In genomic region chr1:103645285-103645684, GRCm38 (mm10) we compare ENCODE assay signal across 16 mouse cellular contexts.
"Had no signal": no experiment of that assay in that cellular context is flagged by ENCODE, and none has a peak within 500 bp of the region (broad histone marks: within the 10 kb centered on the region; RNA-seq: fewer than 3 reads in every experiment).

No protein-coding gene starts in this region.

- H3K9ac ChIP-seq: neural tube, embryonic 13.5 days; neural tube, embryonic 15.5 days; stomach, embryonic 15.5 days had no signal

- DNase-seq: retina, postnatal 1 day; right cerebral cortex, adult 18-20 months; right cerebral cortex, postnatal 14 days; right cerebral cortex, postnatal 25 days; right cerebral cortex, postnatal 4 days; spleen, adult 18-20 months; thymus, adult 18-20 months; thymus, adult 2 months; thymus, postnatal 14 days; thymus, postnatal 25 days; thymus, postnatal 36 days; thymus, postnatal 4 days had no signal

- H3K27ac ChIP-seq: neural tube, embryonic 13.5 days; neural tube, embryonic 15.5 days; stomach, embryonic 15.5 days; stomach, postnatal 0 days had no signal

- H3K4me1 ChIP-seq: neural tube, embryonic 13.5 days; neural tube, embryonic 15.5 days; stomach, embryonic 15.5 days had no signal

- H3K36me3 ChIP-seq: neural tube, embryonic 13.5 days; neural tube, embryonic 15.5 days; stomach, embryonic 15.5 days had no signal

- H3K9me3 ChIP-seq: neural tube, embryonic 13.5 days; neural tube, embryonic 15.5 days; stomach, embryonic 15.5 days had no signal

- H3K4me3 ChIP-seq: neural tube, embryonic 13.5 days; neural tube, embryonic 15.5 days; stomach, embryonic 15.5 days had no signal

- H3K4me2 ChIP-seq: neural tube, embryonic 13.5 days; neural tube, embryonic 15.5 days; stomach, embryonic 15.5 days had no signal

- H3K27me3 ChIP-seq: neural tube, embryonic 13.5 days; neural tube, embryonic 15.5 days; stomach, embryonic 15.5 days had no signal
